Mouse (Mus musculus): ENCODE measurements around the gene Lamb3.

GRCm38 (mm10) chr1:193386136-193386535 lies 178.6 kb downstream of the Lamb3 start:
- TF ChIP-seq MYC (IDR thresholded peaks at IDR 0.05; ENCODE audit: low read depth, low read length) = no peak
- TF ChIP-seq POLR2A (IDR thresholded peaks at IDR 0.05; ENCODE audit: low read depth, low read length) = no peak
- TF ChIP-seq POLR2AphosphoS2 (IDR thresholded peaks at IDR 0.05; ENCODE audit: low read depth, low read length) = no peak
- no peak for TF ChIP-seq JUN (IDR thresholded peaks at IDR 0.05; ENCODE audit: insufficient read depth, low read depth, low read length)
- TF ChIP-seq ZC3H11A (IDR thresholded peaks at IDR 0.05; ENCODE audit: low read depth, low read length) = no peak
- TF ChIP-seq CTCF (conservative IDR thresholded peaks at IDR 0.05 in 1 of 2, IDR thresholded peaks at IDR 0.05 in 1 of 2; ENCODE audit: low read depth in 2 of 2, low read length in 2 of 2) = peak; percentile 65 to 83
- TF ChIP-seq ZNF384 (IDR thresholded peaks at IDR 0.05; ENCODE audit: low read depth, low read length) = no peak

Measured in CH12.LX (cell line).